Mouse (Mus musculus) neural tube, embryonic 11.5 days (tissue): ENCODE data around the gene Snu13. TPM values are rescaled to one million over a fixed set of nuclear protein-coding genes. Genes with fewer than 3 reads are reported as not detected.

ENCODE experiments used
- ATAC-seq: fragments of 200-750 bp; cut with Nextera tagmentation; 2 replicates; pipeline ENCODE4 v1.8.0; 2017; ENCODE audit warnings: moderate number of reproducible peaks, mild to moderate bottlenecking, moderate TSS enrichment, moderate library complexity; ENCODE audit not compliant: insufficient read depth, low FRiP score, low TSS enrichment
- DNase-seq: peaks from one replicate; pipeline ENCODE4 v3.0.0-alpha.2; 2015; ENCODE audit warnings: low spot score
- H3K27ac ChIP-seq: fragments of 300-500 bp; sonication (generic); 2 replicates; pipeline ENCODE4 v1.5.1; 2014; ENCODE audit warnings: low read depth, mild to moderate bottlenecking, low read length
- H3K27me3 ChIP-seq: fragments of 300-500 bp; sonication (generic); 2 replicates; pipeline ENCODE4 v1.6.1; 2014; ENCODE audit warnings: mild to moderate bottlenecking, low read length, mixed read lengths; ENCODE audit not compliant: control insufficient read depth, insufficient read depth
- H3K36me3 ChIP-seq: fragments of 300-500 bp; sonication (generic); 2 replicates; pipeline ENCODE4 v1.6.1; 2014; ENCODE audit warnings: mild to moderate bottlenecking, low read length, moderate library complexity, mixed read lengths; ENCODE audit not compliant: control insufficient read depth, insufficient read depth
- H3K4me1 ChIP-seq: fragments of 300-500 bp; sonication (generic); 2 replicates; pipeline ENCODE4 v1.6.1; 2014; ENCODE audit warnings: low read length, mixed read lengths; ENCODE audit not compliant: control insufficient read depth, insufficient read depth
- H3K4me2 ChIP-seq: fragments of 300-500 bp; sonication (generic); 2 replicates; pipeline ENCODE4 v1.6.1; 2014; ENCODE audit warnings: low read depth, mild to moderate bottlenecking, moderate library complexity
- H3K4me3 ChIP-seq: fragments of 300-500 bp; sonication (generic); 2 replicates; pipeline ENCODE4 v1.5.1; 2014; ENCODE audit warnings: low read depth, low read length
- H3K9ac ChIP-seq: fragments of 300-500 bp; sonication (generic); 2 replicates; pipeline ENCODE4 v1.6.1; 2014; ENCODE audit warnings: mild to moderate bottlenecking, low read length
- H3K9me3 ChIP-seq: fragments of 300-500 bp; sonication (generic); 2 replicates; pipeline ENCODE4 v1.6.1; 2016; ENCODE audit warnings: low read length; ENCODE audit not compliant: control insufficient read depth
- WGBS: fragments of 180-500 bp; shearing (Covaris S2); extraction: QIAGEN DNeasy Blood & Tissue Kit; methylation state at CpG from one replicate; pipeline ENCODE4 v1.1.7; 2014; 5-methylcytosine and 5-hydroxymethylcytosine counted together
- polyA plus RNA-seq: library from polyadenylated mRNA; unstranded; fragments of >200 nt; fragmentation: Nextera tagmentation; extraction: Ambion mirVana; gene quantifications from 2 replicates; pipeline ENCODE4 v1.2.1, GENCODE M21; 2014

Snu13 gene
- polyA plus RNA-seq, 1 experiment from 2014 or later, result 283 TPM

DNA sequence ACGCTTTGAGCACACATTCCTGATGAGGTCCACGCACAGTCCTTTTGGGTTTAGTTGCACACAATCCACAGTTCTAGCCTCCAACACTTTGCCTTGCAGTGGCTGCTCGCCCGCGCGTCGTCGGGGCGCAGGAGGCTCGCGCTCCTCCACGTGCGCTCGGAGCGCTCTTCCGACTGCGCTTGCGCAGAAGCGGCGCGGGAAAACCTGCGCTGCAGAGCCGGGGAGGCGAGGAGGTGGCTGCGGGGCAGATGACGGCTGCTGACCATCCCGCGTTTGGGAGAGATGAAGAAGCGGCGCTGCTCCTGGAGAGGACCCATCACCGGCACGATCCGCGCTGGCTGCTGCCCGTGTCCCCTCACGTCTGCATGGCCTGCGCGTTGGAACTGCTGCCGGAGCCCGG, 22.5 kb upstream of the Snu13 start, which contains the start of gene Mei1:
Gene Mei1 (plus strand): TSS at position 99 of the 400 bp plus-strand sequence.
- Histone ChIP-seq H3K36me3 (no peaks in the 10 kb centered on the region), H3K4me1 (no peaks in the 10 kb centered on the region), H3K9me3 (no peaks in the 10 kb centered on the region), H3K9ac (no peak within 1 kb of the TSS), H3K4me2 (no peak within 1 kb of the TSS), H3K4me3 (no peak within 1 kb of the TSS), H3K27ac (no peak within 1 kb of the TSS), H3K27me3 (peaks cover 14% of the 10 kb centered on the region)
- ATAC-seq (no peak), DNase-seq (peak; percentile 31)
- WGBS, result 24% methylated on average over 40 of the region's 40 CpGs

DNA sequence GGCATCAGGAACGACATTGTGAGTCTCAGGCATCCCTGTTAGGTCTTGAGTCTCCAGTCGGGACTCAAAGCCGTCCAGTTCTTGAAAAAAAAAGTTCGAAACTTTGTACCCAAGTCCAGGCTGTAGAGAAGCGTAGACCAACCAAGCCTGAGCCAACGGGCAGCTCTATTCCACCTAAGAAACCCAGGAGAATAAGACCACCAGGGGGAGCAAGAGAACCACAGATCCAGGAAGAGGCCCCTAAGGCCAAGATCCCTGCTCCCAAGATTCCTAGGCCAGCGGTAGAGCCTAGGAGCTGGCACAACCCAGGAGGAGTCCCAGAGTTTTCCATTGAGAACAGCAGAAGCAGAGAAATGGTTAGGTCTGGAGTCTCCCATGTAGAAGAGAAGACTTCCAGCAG, 18.1 kb upstream of the Snu13 start:
- Histone ChIP-seq H3K36me3 (no peaks in the 10 kb centered on the region), H3K9me3 (no peaks in the 10 kb centered on the region), H3K27ac (no peak overlapping the region), H3K9ac (no peak overlapping the region), H3K4me3 (no peak overlapping the region), H3K4me2 (no peak overlapping the region), H3K27me3 (peaks cover 13% of the 10 kb centered on the region), H3K4me1 (no peaks in the 10 kb centered on the region)
- ATAC-seq (no peak), DNase-seq (peak; percentile 74)
- 17% methylated on average over 7 of the region's 7 CpGs for WGBS

DNA sequence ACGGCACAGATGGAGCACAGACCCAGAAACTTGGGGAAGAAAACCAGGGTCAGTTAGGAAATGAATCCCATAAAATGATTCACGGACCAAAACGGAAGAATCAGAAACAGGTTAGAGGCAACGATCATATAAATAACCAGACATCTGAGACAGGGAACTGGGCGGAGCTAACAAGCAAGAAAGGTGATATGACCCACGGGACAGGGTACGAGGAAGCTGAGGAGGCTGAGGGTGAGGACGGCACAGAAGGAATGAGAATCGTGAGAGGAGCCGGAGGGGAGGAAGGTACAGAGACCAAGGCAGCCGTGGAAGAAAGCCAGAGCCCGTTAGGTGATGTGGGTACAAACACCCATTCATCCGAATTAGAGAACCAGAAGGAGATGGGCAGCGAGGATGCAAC, 16.5 kb upstream of the Snu13 start:
- ATAC-seq (no peak), DNase-seq (no peak)
- 78% methylated on average over 14 of the region's 14 CpGs for WGBS
- Histone ChIP-seq H3K36me3 (no peaks in the 10 kb centered on the region), H3K9me3 (no peaks in the 10 kb centered on the region), H3K4me3 (no peak overlapping the region), H3K4me2 (no peak overlapping the region), H3K27me3 (peaks cover 3% of the 10 kb centered on the region; the same call in 1 of the 2 replicates), H3K9ac (no peak overlapping the region), H3K27ac (no peak overlapping the region), H3K4me1 (no peaks in the 10 kb centered on the region)

DNA sequence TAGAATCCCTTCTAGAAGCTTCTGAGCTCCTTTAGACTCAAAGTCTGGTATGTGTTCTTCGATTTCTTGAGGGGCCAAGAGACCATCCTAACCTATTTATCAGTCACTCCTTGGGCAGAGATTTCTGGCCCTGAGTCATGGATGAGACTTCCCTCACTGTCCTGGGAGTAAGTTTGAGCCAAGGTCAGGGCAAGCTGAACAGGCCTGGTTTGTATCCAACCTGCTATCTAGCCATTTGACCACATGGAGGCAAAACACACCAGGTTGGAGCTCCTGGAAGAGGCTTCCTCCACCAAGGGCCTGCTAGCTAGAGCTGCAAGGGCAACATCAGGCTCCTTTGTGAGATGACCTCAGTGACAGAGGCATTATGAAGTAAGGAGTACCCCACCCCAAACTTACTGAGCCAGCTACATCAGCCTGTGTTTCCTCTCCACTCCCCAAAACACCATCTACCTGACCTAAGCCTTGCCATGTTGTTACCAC, 11.4 kb upstream of the Snu13 start, which contains the start of gene 4930407I10Rik:
Gene 4930407I10Rik (plus strand): TSS at position 433 of the 483 bp plus-strand sequence.
- Histone ChIP-seq H3K36me3 (no peaks in the 10 kb centered on the region), H3K4me2 (no peak within 1 kb of the TSS), H3K27me3 (no peaks in the 10 kb centered on the region; the same call in 1 of the 2 replicates), H3K4me1 (no peaks in the 10 kb centered on the region), H3K27ac (no peak within 1 kb of the TSS), H3K4me3 (no peak within 1 kb of the TSS), H3K9me3 (no peaks in the 10 kb centered on the region), H3K9ac (no peak within 1 kb of the TSS)
- 92% methylated on average over 1 of the region's 1 CpGs for WGBS
- ATAC-seq, result no peak
- no peak for DNase-seq

DNA sequence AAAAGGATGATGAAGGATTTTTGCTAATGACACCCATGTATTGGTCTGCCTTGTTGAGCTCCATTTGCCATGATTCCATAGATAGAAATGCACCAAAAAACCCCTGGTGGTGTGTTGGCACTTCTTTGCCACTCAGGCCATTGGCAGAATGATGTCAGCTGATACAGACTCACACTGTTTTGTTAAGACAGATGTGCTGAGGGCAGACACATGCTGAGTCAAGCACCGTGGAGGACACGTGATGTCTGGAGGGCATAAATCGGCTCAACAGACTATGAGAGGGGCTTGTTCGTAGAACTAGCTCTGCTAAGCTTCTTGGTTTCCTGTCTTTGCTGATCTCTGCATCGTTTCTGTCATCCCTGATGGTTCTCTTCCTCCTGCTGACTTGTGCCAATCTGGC, 5.1 kb upstream of the Snu13 start:
- Histone ChIP-seq H3K9me3 (no peaks in the 10 kb centered on the region), H3K27me3 (no peaks in the 10 kb centered on the region), H3K36me3 (no peaks in the 10 kb centered on the region), H3K4me1 (no peaks in the 10 kb centered on the region), H3K4me3 (no peak overlapping the region), H3K9ac (no peak overlapping the region), H3K4me2 (no peak overlapping the region), H3K27ac (no peak overlapping the region)
- no peak for ATAC-seq
- DNase-seq, result no peak
- WGBS, result 62% methylated on average over 5 of the region's 5 CpGs

DNA sequence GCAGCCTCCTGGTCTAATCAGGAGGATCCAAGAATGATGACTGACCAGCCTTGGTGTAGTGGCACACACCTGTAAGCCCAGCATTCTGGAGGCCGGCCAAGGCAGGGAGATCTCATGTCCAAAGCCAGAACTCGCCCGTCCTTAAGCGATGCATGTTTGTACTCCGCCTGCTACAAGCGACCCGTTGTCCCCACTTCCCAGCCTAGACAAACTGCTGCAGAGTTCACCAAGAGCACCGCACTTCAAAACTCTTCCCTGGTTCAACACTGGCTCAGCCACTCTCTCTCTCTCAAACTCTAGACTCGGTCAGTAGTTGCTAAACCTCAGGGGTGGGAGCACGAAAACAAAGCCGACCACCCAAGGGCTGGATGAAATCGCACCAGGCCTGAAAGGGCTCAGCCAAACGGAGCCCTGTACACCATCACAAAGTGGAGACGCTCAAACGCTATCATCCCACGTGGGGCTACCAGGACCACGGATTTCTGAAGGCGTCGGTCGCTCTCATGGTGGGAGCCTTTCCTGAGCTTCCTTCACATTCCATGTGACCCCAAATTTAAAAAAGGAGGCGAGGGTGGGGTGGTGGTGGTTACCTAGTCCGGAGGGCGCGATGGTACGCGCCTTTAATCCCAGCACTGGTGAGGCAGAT, 1.0 kb downstream of the Snu13 start:
- Histone ChIP-seq H3K9ac (peak overlapping the region; percentile 91), H3K36me3 (no peaks in the 10 kb centered on the region), H3K4me2 (peak overlapping the region; percentile 94), H3K27ac (no peak overlapping the region), H3K27me3 (no peaks in the 10 kb centered on the region), H3K9me3 (no peaks in the 10 kb centered on the region), H3K4me3 (peak overlapping the region; percentile 92), H3K4me1 (peaks cover 6% of the 10 kb centered on the region)
- ATAC-seq (peak; percentile 27; the same call in 1 of the 2 replicates), DNase-seq (peak; percentile 23)
- WGBS, result 4% methylated on average over 26 of the region's 26 CpGs

DNA sequence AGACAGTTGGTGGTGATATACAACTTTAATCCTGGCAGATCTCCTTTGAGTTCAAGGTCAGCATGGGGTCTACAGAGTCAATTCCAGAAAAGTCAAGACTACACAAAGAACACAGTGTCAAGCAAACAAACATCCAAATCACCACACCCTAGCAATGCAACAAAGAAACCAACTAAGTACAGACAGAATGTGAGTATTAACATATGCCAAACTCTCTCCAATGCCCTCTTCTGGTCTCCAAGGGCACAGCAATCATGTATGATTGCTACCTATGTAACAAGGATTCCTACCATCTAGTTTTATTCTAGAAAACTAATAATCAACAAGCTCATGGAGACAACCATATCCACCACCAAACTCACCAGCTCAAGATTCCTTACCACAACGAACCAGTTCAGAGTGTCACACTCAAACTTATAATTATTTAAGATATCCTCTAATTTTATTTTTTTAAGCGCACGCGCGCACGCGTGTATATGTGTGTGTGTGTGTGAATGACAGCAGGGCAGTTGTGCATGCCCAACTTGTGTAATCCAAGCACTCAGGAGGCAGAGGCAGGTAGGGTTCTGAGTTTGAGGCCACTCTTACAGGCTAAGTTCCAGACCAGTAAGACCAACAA, 3.1 kb downstream of the Snu13 start:
- H3K4me1 ChIP-seq, result peaks cover 6% of the 10 kb centered on the region
- H3K9ac ChIP-seq, result no peak overlapping the region
- 99% methylated on average over 7 of the region's 7 CpGs for WGBS
- no peaks in the 10 kb centered on the region for H3K9me3 ChIP-seq
- no peak overlapping the region for H3K27ac ChIP-seq
- H3K27me3 ChIP-seq, result no peaks in the 10 kb centered on the region
- no peak overlapping the region for H3K4me3 ChIP-seq
- DNase-seq, result no peak
- no peak overlapping the region for H3K4me2 ChIP-seq
- no peak for ATAC-seq
- H3K36me3 ChIP-seq, result no peaks in the 10 kb centered on the region

DNA sequence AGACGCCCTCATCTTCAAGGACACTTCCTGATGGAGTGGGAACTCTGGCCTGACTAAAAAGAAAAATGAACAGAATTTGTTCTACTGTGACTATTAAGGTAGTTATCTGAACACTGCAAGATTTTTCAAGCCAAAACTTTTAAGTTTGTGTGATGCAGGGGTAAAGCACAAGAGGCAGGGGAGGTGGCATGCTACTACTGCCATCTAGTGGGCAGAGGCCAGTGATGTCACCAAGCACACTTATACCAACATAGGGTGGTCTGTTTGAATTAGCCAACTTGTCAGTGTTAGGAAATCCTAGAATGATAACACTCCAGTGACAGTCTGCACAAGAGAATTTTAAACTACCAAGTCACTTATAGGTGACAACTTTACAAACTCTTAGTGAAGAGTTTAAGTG, 6.7 kb downstream of the Snu13 start:
- DNase-seq (peak; percentile 33), ATAC-seq (no peak)
- H3K36me3 ChIP-seq, result no peaks in the 10 kb centered on the region; the same call in 1 of the 2 replicates

More for the DNA sequence above, 6.7 kb downstream of the Snu13 start:
- H3K4me1 ChIP-seq, result no peaks in the 10 kb centered on the region
- no peak overlapping the region for H3K4me3 ChIP-seq
- H3K9ac ChIP-seq, result no peak overlapping the region
- H3K9me3 ChIP-seq, result no peaks in the 10 kb centered on the region
- no peaks in the 10 kb centered on the region for H3K27me3 ChIP-seq
- H3K4me2 ChIP-seq, result no peak overlapping the region
- 93% methylated on average over 1 of the region's 1 CpGs for WGBS
- H3K27ac ChIP-seq, result no peak overlapping the region
